Mouse (Mus musculus) 3134 (cell line): ENCODE data around the gene Ccdc18.
A peak's percentile ranks its signal among the peaks of the same experiment; 100 is the strongest.
"Not testable (repeated sequence)": the region's sequence is repeated elsewhere in the genome, so short reads cannot be mapped to it uniquely, and the experiment has no call there.

Experiments
- DNase-seq: peaks from one replicate; pipeline ENCODE4 v3.0.0-alpha.2; 2011; ENCODE audit warnings: low spot score; ENCODE audit not compliant: insufficient read length; ENCODE audit errors: extremely low read depth

Gene Ccdc18

GRCm38 (mm10) chr5:108132441-108133243, at the start of gene Ccdc18, which contains the start of gene Tmed5:
TSS of gene Ccdc18 (plus strand) at chr5:108132875.
TSS of gene Tmed5 (minus strand) at chr5:108132620.
- DNase-seq = peak; percentile 99

- no peak for DNase-seq
These were observed 47.2 kb upstream of the Ccdc18 start for GRCm38 (mm10) chr5:108085440-108085839.

- not testable (repeated sequence) for DNase-seq
These were observed 39.9 kb upstream of the Ccdc18 start for GRCm38 (mm10) chr5:108092731-108093130.

GRCm38 (mm10) chr5:108097676-108098075, 35.0 kb upstream of the Ccdc18 start:
- no peak for DNase-seq

- no peak for DNase-seq
These were observed 32.5 kb upstream of the Ccdc18 start for GRCm38 (mm10) chr5:108100196-108100595.

- no peak for DNase-seq
These were observed 28.4 kb upstream of the Ccdc18 start for GRCm38 (mm10) chr5:108104306-108104705.

GRCm38 (mm10) chr5:108109346-108109745, 23.3 kb upstream of the Ccdc18 start:
- no peak for DNase-seq

GRCm38 (mm10) chr5:108117693-108118092, 15.0 kb upstream of the Ccdc18 start:
- DNase-seq = no peak

GRCm38 (mm10) chr5:108120221-108120900, 12.3 kb upstream of the Ccdc18 start:
- no peak for DNase-seq

GRCm38 (mm10) chr5:108131849-108132440, 730 bp upstream of the Ccdc18 start:
- no peak for DNase-seq

GRCm38 (mm10) chr5:108152592-108152991, 19.9 kb downstream of the Ccdc18 start:
- DNase-seq = no peak

GRCm38 (mm10) chr5:108160796-108161195, 28.1 kb downstream of the Ccdc18 start:
- no peak for DNase-seq

- peak; percentile 7 for DNase-seq
These were observed 31.0 kb downstream of the Ccdc18 start for GRCm38 (mm10) chr5:108163695-108164094.

GRCm38 (mm10) chr5:108184050-108184449, 51.4 kb downstream of the Ccdc18 start:
- DNase-seq = no peak

GRCm38 (mm10) chr5:108188967-108189366, 56.3 kb downstream of the Ccdc18 start:
- no peak for DNase-seq

GRCm38 (mm10) chr5:108206008-108206407, 73.3 kb downstream of the Ccdc18 start:
- DNase-seq = no peak

- no peak for DNase-seq
These were observed 78.8 kb downstream of the Ccdc18 start for GRCm38 (mm10) chr5:108211512-108211911.

GRCm38 (mm10) chr5:108214928-108215327, 82.3 kb downstream of the Ccdc18 start:
- no peak for DNase-seq

- no peak for DNase-seq
These were observed 91.4 kb downstream of the Ccdc18 start for GRCm38 (mm10) chr5:108224077-108224476.

- DNase-seq = no peak
These were observed 93.5 kb downstream of the Ccdc18 start for GRCm38 (mm10) chr5:108226159-108226558.

GRCm38 (mm10) chr5:108246314-108246765, 113.7 kb downstream of the Ccdc18 start:
- peak; percentile 46 for DNase-seq
